Mouse (Mus musculus) small intestine, adult 2 months (tissue): ENCODE measurements around the gene Hivep2.

ENCODE experiments used
- CTCF ChIP-seq: fragments of 200-500 bp; IDR thresholded peaks from 2 replicates; pipeline ENCODE4 v1.5.1; 2012; ENCODE audit warnings: low read depth, mild to moderate bottlenecking, control low read depth, inconsistent platforms, low read length, moderate library complexity, mixed read lengths; ENCODE audit not compliant: insufficient replicate concordance, insufficient read length; ENCODE audit errors: extremely low read depth
- POLR2A ChIP-seq: fragments of 200-500 bp; IDR thresholded peaks from 2 replicates; pipeline ENCODE4 v1.6.1; 2012; ENCODE audit warnings: low read depth, mild to moderate bottlenecking, control low read depth, inconsistent platforms, low read length, moderate library complexity

- no peak for TF ChIP-seq POLR2A
- no peak for TF ChIP-seq CTCF
Measured at GRCm38 (mm10) chr10:13975861-13976260, 10.0 kb downstream of the Hivep2 start.
